Mouse (Mus musculus): ENCODE results near the gene Maml2.
"Not testable (repeated sequence)": the region's sequence is repeated elsewhere in the genome, so short reads cannot be mapped to it uniquely, and the experiment has no call there.

The Maml2 gene

DNA sequence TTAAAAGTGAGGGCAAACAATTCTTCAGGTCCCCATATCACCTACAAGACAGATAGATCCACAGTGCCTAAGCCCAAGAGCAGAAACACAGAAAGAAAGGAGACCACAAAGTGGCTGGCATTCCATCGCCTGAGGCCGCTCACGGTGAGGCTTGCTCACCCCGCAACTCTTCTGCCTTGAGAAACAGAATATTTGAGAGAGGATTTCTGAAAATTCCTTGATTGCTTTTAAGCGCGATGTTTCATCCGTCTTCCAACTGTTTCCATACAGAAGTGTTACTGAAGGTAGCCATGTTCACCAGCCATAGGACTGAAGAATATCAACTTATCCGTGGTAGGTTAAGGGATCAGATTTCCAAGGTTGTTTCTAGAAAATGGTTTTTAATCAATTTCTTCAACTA lies 383.4 kb downstream of the Maml2 start:
- no peak for DNase-seq (ENCODE audit: low spot score)

DNA sequence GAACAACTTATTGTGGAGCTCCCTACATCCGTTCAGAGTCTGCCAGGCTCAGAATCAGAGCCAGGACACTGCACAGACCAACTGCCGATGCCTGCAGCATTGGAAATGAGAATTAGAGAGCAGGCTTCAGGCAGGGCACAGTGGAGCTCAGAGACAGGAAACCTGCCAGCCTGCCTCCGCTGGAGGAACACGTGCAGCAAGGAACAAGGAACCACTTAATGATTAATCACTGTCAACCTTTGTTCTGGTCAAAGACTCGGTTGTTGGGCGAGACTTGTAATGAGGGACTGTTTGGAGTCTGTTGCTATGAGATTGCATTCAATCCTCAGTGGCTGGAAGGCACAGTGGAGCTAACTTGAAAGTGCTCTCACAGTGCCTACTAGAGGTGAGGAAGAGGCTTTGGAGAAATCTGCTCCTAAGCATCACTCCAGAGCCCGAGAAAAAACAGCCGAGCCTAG lies 383.9 kb downstream of the Maml2 start:
- no peak for DNase-seq (ENCODE audit: low spot score)

DNA sequence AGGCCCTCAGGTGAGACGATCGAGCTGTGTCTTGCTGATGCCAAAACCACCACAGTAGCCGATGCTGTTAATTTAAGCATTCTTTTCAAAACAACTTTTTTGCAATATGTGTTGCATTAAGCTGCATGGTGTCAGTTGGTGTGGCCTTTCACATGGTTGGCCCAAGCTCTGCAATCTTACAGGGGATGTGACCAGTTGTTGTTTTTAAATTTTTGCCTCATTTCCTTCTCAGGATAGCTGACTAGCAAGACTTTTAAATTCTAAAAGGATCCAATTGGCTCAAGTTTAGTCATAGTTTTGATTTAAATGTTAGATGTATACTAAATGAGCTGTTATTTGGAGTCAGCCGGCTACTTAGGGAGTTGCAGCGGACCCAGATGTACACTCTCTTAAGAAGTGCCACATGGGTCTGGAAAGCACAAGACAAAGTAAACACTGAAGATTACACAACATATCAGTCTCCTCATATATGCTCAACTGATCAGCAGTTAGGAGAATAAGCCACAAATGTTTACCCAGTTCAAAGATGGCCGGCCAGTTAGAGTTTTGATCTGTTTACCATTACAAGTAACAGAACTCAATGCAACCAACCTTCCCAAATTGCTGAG lies 386.7 kb downstream of the Maml2 start:
- no peak for DNase-seq (ENCODE audit: low spot score)

DNA sequence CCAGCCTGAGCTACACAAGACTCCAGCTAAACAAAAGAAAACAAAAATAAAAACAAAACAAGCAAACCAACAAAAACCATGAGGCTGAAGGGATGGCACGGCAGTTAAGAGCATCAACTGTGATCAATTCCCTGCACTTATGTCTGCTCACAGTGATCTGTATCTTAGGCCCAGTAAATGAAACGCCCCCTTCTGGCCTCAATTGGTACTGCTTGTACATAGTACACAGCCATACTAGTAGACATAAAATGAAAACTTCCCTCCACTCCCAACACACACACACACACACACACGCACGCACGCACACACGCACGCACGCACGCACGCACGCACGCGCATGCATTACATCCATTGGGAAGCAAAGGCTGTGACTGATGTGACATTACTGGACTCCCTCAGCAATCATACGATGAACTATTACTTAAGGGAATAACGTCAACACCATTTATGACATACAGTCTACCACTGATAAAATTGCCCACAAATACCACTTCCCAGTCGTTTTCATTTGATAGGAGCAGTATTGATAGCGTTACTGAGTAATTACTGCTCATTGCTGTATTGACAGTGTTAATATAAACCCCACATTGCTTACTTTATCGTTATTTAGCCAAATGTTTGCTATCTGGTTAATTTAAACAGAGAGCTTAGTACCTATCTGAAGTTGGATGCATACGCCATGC lies 389.4 kb downstream of the Maml2 start:
- peak; percentile 48 for DNase-seq (ENCODE audit: low spot score)

DNA sequence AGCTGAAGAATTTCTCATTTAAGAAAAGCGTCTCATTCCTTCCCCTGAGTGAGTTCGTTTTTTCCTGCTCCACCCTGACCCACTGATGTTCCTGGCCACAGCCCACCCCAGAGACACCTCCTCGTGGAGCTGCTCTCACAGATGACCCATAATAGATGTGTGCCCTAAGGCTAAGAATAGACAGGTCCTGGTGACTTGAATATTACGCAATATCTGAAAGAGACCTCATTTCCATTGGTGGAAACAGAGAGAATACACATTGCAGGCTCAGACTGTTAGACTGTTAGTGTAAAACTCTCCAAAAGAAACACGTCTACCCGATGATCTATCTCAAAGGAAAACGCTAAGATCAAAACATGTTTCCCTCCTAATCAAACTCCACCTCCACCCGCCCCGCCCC lies 391.2 kb downstream of the Maml2 start:
- DNase-seq (ENCODE audit: low spot score): no peak

DNA sequence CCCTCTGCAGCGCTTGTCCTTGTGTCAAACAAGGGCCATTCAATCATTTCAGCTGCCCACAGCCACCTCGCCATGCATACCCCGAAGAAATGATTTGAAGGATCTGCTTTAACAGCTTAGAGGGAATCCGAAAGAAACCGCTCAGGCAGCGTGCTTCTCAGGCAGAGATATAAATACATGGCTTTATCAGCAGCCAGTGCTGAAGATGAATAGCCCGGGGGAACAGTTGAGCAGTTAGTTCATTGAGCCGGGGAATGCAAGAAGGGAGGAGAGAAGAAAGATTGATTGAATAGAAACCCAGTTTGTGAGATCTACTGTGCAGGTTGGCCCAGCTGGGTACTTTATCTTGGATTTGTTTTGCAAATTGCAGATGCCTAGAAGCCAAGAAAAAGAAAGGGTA lies 392.6 kb downstream of the Maml2 start:
- DNase-seq (ENCODE audit: low spot score): no peak

DNA sequence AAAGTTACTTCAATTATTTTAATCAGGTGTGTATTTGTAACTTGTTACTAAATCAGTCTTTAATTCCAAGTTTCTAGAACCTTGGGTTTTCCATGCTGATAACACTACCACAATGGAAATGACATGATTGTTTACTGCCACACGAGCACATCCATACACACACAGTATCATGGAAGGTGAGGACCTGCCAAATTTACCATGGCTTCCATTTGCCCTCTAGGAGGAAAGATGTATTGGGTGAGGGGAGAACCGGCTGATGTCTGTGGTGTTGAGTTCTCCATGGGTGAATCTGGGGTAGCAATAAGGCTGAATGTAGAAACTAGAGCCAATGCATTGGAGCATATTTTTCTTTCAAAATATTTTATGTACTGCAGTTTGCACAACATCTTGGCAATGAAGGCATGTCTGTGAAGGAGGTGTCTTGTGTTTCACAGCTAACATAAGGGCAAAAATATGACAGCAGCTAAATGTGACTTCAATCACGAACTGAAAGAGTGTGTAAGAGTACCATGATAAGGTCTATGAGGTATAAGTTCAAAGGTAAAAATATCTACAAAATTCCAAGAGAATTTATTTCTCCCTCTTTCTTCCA lies 396.0 kb downstream of the Maml2 start:
- DNase-seq (ENCODE audit: low spot score): no peak

DNA sequence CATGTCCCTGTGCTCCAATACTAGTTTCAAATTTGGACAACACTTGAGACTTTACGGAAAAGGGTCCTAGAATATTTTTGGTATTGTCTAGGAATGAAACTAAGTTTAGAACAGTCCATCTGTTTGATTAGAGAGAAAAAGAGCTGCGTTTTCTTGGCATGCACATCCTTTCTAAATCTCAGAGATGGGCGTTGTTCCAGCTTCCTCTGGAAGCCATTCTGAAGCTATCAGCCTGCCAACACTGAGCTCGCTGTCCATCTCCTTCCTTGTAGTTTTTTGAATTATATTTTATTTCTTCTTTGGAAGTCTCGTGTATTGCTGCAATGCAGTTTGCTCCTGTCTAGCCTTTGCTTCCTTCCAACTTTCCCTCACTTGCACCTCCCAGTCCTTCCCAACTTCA lies 396.5 kb downstream of the Maml2 start:
- DNase-seq (ENCODE audit: low spot score): no peak

DNA sequence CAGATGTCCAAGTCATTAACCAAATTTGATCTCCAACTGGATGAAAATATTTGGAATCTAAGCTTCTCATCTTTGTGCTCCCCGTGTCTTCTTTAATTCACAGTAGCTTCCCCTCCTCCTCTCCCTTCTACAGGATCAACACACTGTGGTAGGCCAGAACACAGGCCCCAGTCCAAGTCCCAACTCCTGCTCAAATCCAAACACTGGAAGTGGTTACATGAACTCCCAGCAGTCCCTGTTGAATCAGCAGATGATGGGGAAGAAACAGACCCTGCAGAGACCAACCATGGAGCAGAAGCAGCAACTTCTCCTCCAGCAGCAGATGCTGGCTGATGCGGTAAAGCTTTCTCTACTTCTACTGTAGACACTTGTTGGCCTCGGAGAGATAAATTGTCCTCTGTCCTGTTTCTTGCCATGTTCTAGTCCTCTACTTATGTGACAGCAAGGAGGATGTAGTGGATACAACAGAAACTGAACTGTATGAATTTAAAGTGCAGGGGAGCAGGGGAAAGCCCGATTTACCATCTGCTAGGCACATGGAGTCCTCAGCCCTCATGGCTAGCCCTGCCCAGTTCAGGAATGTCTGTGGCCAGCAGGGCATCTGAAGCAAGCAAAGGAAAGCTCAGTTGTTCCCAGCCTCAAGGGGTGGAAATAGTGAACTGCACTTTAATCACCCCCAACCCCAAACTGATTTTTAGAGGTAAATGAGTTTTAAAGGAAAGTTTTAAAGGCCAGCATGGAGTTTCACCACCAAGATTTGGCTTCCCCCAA lies 399.5 kb downstream of the Maml2 start:
- no peak for DNase-seq (ENCODE audit: low spot score)

DNA sequence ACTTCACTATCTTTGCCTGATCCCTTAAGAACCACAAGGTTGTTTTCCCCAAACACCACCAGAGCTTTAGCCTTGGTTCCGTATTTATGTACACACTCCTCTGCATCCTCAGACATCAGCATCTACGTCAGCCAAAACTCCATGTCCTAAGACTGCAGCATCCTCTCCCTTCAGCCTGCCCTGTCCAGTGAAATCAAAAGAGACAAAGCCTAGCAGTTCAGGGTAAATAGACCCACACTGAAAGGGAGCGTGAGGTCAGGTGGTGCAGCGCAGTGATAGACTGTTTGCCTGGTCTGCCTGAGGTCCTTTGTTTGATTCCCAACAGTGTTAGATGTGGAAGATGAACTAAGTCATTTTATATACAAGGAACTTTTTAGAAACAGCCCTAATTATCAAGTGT lies 400.1 kb downstream of the Maml2 start:
- DNase-seq (ENCODE audit: low spot score): no peak

DNA sequence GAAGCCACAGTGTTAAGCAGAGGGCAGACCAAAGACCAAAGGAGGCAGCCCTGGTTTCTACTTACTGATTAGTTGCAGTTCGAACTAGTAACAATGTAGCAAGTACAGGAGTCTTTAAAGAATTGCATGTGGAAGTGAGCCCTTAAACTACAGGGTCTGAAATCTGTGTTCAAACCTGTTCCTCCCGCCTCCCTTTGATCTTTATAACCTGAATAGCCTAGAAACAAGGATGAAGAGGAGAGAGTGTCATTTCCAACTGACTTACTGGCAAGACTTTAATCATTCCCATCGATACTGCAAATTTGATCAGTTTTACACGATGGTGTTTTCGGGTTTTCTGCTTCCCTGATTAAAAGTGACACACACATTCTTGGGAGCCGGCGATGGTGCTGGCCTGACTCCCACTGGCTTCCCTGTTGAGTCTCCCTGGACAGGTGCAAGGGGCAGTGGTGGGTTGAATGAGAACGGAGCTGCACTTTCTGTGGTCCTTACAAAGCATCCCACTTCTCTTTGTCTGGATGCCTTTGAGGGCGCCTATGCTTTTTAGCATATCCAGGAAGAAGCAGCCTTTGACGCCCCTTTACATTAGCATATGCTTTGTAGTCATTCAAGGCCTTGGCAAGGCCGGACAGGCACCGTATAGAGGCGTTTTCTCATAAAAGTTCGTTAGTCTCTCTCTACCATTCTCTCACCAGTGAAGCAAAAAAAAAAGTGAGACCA lies 401.5 kb downstream of the Maml2 start:
- no peak for DNase-seq (ENCODE audit: low spot score)

DNA sequence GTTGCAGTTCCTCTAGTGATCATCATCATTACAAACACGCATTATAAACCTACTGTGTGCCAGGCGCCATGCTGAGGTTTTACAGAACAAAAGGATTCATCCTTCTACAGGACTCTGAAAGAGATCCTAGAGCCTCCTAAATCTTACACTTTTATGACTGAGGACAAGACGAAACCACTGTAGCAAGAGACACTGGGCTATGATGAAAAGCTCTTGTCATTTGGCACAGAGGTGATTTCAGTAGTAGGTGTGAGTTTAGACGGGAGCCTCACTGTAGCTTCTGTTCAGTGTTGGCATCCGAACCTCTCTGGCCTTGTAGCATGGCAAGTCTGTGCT lies 402.0 kb downstream of the Maml2 start:
- DNase-seq (ENCODE audit: low spot score): no peak

DNA sequence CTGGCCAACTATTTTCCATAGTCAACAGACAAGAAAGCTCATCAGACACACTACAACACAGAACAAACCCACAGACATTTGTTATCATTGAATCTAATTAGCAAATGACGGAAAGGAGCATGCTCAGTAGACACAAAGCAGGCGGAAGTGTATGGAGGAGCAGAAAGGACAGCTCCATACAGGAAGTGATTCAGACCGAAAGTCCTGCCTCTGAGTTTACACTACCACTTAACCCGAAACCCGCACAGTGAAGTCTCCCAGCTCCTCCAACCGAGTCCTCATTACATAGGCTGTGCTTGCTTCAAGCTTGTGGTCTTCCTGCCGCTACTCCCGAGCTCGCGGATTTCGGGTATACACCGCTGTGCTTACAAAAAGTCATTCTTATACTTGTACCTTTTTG lies 404.0 kb downstream of the Maml2 start:
- DNase-seq (ENCODE audit: low spot score): no peak

DNA sequence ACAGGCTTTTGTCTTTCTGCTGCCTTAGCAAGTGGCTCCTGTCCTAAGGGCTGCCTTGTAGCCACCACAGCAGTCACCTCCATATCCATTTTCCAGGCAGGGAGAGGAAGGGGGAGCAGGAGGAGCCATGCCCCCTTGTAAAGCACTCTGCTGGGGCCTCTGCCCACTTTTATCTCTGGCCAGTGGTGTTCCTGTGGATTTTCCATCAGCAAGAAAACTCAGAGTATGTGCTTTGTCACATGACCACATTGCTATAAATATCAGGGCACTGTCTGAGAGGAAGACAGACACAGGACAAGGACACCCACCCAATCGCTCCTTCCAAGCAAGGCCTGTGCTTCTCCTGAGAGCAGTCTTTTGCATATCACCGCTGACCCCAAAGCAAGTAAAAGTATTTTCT lies 405.3 kb downstream of the Maml2 start:
- no peak for DNase-seq (ENCODE audit: low spot score)

DNA sequence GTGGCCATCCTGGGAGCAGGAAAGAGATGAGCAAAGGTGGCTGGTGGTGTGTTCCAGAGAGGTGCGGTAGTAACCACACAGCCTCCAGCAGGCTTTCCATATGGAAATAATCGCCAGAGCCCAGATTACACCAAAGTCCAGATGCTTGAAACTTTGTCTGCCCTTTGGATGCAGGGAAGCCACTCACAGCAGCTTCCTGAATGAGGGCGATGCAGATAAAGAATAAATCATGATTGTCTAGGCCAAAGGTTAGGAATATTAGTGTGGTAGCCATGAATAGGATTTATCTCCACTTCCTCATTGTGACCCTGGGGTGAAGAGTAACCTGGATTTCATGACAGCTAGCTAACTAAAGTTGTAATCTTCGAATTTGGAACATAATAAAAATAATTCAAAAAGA lies 407.2 kb downstream of the Maml2 start:
- DNase-seq (ENCODE audit: low spot score): no peak

DNA sequence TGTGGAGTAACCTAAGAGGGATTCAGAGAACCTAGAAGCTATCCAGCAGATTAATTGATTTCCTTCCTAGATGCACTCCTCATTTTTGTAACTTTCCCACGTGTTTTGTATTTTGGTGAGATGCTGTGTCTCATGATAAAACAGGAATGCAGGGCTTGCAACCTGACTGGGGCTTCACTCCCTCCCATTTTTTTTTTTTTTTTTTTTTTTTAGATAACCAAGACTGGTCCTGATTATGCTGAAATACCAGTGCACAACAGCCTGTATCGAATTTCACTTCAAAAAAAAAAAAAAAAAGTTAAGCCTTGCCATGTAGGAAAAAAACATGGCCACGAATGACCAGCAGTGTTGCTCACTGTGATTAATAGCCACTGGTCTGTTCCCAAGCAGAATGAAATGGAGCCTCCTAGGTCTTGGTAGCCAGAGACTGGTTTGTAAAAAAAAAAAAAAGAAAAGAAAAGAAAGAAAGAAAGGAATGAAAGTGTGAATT lies 409.4 kb downstream of the Maml2 start:
- DNase-seq (ENCODE audit: low spot score): no peak

DNA sequence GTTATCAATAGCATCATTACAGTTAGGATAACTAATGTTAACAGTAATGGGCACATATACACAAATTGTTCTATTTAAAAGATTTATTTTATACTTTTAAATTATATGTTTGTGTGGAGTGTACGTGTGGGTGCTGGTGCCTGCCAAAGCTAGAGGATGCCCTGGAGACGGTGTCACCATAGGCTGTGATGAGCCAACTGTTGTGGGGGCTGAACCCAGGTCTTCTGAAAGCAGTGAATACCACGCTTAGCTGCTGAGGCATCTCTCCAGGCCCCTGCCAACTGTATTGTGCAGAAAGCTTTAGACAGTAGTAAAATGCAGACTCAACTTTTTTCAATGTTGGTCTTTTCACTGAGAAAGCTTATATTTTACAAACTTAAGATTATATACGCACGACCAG lies 411.7 kb downstream of the Maml2 start:
- no peak for DNase-seq (ENCODE audit: low spot score)

DNA sequence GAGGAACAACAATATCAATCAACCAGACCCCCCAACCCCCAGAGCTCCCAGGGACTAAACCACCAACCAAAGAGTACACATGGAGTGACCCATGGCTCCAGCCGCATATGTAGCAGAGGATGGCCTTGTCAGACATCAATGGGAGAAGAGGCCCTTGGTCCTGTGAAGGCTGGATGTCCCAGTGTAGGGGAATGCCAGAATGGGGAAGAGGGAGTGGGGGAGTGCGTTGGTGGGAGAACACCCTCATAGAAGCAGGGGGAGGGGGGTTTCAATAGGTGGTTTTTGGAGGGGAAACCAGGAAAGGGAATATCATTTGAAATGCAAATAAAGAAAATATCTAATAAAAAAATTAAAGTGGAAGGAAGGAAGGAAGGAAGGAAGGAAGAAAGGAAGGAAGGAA lies 418.1 kb downstream of the Maml2 start:
- not testable (repeated sequence) for DNase-seq (ENCODE audit: low spot score)

DNA sequence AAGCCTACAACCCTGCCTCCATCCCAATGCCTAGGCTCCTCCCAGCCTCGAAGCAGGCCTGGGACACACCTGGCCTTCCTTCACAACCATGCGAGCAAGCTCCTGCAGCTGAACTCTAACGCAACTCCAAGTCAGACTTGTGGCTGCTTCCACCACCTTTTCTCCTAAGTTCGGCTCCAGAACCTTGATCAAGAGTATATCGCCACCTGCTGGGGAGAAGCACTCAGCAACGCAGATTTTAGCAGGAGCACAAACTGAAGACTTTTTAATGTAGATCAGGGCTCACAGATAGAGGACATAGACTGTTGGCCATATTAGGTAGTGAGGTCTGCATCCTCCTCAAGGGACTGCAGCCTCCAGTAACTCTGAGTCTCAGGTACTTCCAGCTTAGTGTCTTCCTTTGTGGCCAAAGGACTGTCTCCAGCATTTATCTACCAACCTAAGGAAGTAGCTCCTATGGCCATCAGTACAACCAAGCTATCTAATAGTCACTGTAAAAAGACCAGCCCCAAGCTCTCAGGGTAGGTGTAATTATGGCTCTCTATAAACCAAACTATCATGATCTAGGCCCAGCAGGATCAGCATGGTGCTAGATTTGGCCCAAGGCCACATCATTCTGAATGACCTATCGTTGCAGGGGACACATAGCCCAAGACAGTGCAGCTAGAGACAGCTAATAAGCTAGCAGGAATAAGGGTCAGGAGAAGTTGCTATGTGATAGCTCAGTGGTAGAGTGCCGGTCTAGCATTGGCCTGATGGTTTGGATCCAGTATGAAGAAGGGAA lies 418.8 kb downstream of the Maml2 start:
- peak; percentile 82 for DNase-seq (ENCODE audit: low spot score)

DNA sequence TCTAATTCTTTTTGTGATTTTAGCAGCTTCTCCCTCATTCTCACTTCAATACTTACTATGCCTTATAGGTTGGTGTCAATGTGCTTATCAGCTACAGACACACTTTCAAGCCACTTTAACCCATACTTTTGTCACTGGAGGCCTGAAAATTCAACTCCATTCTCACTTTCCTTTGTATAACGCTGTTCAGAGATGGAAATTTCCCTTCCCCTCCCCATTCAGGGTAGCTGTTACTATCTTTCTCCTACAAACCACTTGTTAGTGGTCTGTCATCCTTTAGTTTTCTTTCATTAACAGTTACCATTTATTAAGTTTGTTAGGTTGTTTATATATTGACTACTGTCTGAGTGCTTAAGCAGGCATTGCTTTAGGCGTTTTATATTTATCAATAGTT lies 450.6 kb downstream of the Maml2 start, which contains the start of gene Mtmr2:
TSS of gene Mtmr2 (plus strand) at position 7 of the 394 bp plus-strand sequence.
- DNase-seq (ENCODE audit: low spot score): no peak
